Comparison of ENCODE assay signal across 18 mouse cellular contexts in the genomic region with DNA sequence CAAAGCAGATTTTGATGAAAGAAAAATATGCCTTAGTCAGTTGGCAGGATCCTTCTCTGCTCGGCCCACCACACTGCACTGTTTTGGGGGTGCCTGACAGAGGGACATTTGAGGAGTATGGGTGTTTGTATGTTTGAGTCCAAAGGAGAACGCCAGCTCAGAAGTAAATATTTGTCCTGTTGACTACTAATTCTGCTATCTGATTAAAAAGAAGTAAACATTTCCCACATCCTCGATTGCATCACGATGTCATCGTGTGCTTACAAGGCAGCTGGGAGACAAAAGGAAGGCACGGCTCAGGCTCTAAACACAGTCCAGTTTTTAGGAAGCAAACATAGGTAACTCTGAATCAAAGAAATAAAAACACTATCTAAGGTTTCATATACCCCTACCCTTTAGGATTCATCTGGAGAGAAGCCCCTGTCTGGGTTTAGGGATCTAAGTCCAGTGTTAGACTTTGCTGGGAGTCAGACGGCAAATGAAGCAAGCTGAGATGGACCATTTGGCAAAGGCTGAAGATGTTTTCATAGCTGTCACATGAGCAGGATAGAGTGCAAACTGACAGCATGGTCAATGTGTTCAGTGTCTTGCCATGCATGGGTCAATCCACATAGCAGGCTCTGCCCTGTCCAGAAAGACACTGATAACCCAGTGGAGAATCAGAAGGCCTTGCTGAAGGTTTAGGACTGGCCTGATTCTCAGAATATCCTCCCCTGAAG.
DNase-seq lines count a peak whose midpoint lies in the region; ATAC-seq and TF ChIP-seq lines count a peak whose summit lies in the region.
"Had no signal": no experiment of that assay in that cellular context is flagged by ENCODE, and none has a peak within 500 bp of the region (broad histone marks: within the 10 kb centered on the region; RNA-seq: fewer than 3 reads in every experiment).

No protein-coding gene starts in this region.

- in situ Hi-C loops in CH12.LX (cut with MboI; ENCODE audit: low pct_ligation_motif_present, low pct_unique_long_range_greater_than_20kb, low sequenced_read_pairs): no loop called here

- no peak overlapping the region for H3K9ac ChIP-seq in kidney, embryonic 15.5 days
- H3K9ac ChIP-seq in lung, embryonic 15.5 days: no peak overlapping the region
- peak overlapping the region; percentile 72; the same call in 1 of the 2 replicates for H3K9ac ChIP-seq in CH12.LX (ENCODE audit: insufficient read depth, low read depth)
- H3K9ac ChIP-seq: forebrain, embryonic 15.5 days; limb, embryonic 12.5 days had no signal

- TF ChIP-seq RAD21 in CH12.LX (IDR thresholded peaks at IDR 0.05; ENCODE audit: low read depth, low read length): no peak

- H3K27ac ChIP-seq in kidney, embryonic 15.5 days: 0 out of 2 replicates have a peak overlapping the region, but pooled peaks have one; percentile 28
- peak overlapping the region; percentile 53 for H3K27ac ChIP-seq in lung, embryonic 15.5 days
- peak overlapping the region; percentile 81 for H3K27ac ChIP-seq in CH12.LX (ENCODE audit: insufficient read depth, low read depth)
- H3K27ac ChIP-seq: forebrain, embryonic 15.5 days; gastrocnemius, adult 2 months; limb, embryonic 12.5 days had no signal

- H3K79me2 ChIP-seq in CH12.LX (replicated peaks; ENCODE audit: control insufficient read depth, extremely low read depth, insufficient read depth, poor library complexity, severe bottlenecking): 0 out of 2 replicates have a peak, but pooled peaks cover 2% of the 10 kb centered on the region

- H3K9me3 ChIP-seq in kidney, embryonic 15.5 days (replicated peaks): no peaks in the 10 kb centered on the region
- H3K9me3 ChIP-seq in lung, embryonic 15.5 days: no peaks in the 10 kb centered on the region
- no peaks in the 10 kb centered on the region for H3K9me3 ChIP-seq in CH12.LX (replicated peaks; ENCODE audit: low read length)
- H3K9me3 ChIP-seq: forebrain, embryonic 15.5 days; limb, embryonic 12.5 days had no signal

- 61% methylated on average over 7 of the region's 7 CpGs for WGBS in kidney, embryonic 15.5 days
- 16% methylated on average over 7 of the region's 7 CpGs for WGBS in lung, embryonic 15.5 days

- no peak overlapping the region for H3K4me3 ChIP-seq in kidney, embryonic 15.5 days (replicated peaks)
- H3K4me3 ChIP-seq in lung, embryonic 15.5 days: no peak overlapping the region
- H3K4me3 ChIP-seq in CH12.LX (replicated peaks in 1 of 3; ENCODE audit: low read depth in 2 of 3, low read length in 2 of 3, poor library complexity in 1 of 3): no peak overlapping the region
- H3K4me3 ChIP-seq: forebrain, embryonic 15.5 days; gastrocnemius, adult 2 months; limb, embryonic 12.5 days had no signal

- no peak for DNase-seq in kidney, postnatal 36 days
- no peak for DNase-seq in lung, postnatal 36 days
- DNase-seq in CH12.LX (ENCODE audit: extremely low read depth): no peak
- DNase-seq in brain, adult 2 months (ENCODE audit: low read depth, low spot score): peak; percentile 23
- no peak for DNase-seq in gastrocnemius, adult 18-20 months (ENCODE audit: low spot score)
- DNase-seq: adrenal gland, postnatal 10 days; cerebellum, adult 11 months; embryo, embryonic 11 days; gastrocnemius, adult 2 months; kidney, adult 8-10 months; lung, postnatal 14 days; right cerebral cortex, postnatal 25 days; thymus, postnatal 25 days had no signal

- dilution Hi-C loops in CH12.LX (cut with MboI; ENCODE audit: extremely low pct_ligation_motif_present, extremely low pct_unique_long_range_greater_than_20kb, low sequenced_read_pairs): no loop called here

- ATAC-seq in kidney, embryonic 15.5 days (replicated peaks; ENCODE audit: low FRiP score): no peak
- ATAC-seq in lung, embryonic 15.5 days (ENCODE audit: borderline replicate concordance, extremely low read depth, low FRiP score, low TSS enrichment): peak; percentile 33; the same call in 1 of the 2 replicates
- ATAC-seq: activated CD4-positive, CD25-positive, alpha-beta regulatory T cell, adult 4 months; forebrain, embryonic 15.5 days had no signal

- no peaks in the 10 kb centered on the region for H3K36me3 ChIP-seq in kidney, embryonic 15.5 days
- H3K36me3 ChIP-seq in lung, embryonic 15.5 days: no peaks in the 10 kb centered on the region
- H3K36me3 ChIP-seq in CH12.LX (replicated peaks in 1 of 2; ENCODE audit: control insufficient read depth in 1 of 2, insufficient read depth in 1 of 2, low read length in 1 of 2): no peaks in the 10 kb centered on the region
- H3K36me3 ChIP-seq: forebrain, embryonic 15.5 days; limb, embryonic 12.5 days had no signal

- no peak for TF ChIP-seq POLR2A in CH12.LX (IDR thresholded peaks at IDR 0.05; ENCODE audit: low read depth, low read length)

- TF ChIP-seq EP300 in CH12.LX (IDR thresholded peaks at IDR 0.05; ENCODE audit: low read length): no peak

- no peaks in the 10 kb centered on the region for H3K27me3 ChIP-seq in kidney, embryonic 15.5 days
- no peaks in the 10 kb centered on the region for H3K27me3 ChIP-seq in lung, embryonic 15.5 days
- no peaks in the 10 kb centered on the region for H3K27me3 ChIP-seq in CH12.LX (replicated peaks)
- H3K27me3 ChIP-seq: forebrain, embryonic 15.5 days; limb, embryonic 12.5 days had no signal

- H3K4me1 ChIP-seq in kidney, embryonic 15.5 days: peaks cover 30% of the 10 kb centered on the region
- peaks cover 34% of the 10 kb centered on the region for H3K4me1 ChIP-seq in lung, embryonic 15.5 days
- H3K4me1 ChIP-seq in CH12.LX (ENCODE audit: control insufficient read depth in 1 of 2, insufficient read depth in 2 of 2): peaks cover 26 to 67% of the 10 kb centered on the region in 2 experiments
- H3K4me1 ChIP-seq: forebrain, embryonic 15.5 days had no signal

- H3K4me2 ChIP-seq in kidney, embryonic 15.5 days: no peak overlapping the region
- no peak overlapping the region for H3K4me2 ChIP-seq in lung, embryonic 15.5 days
- H3K4me2 ChIP-seq in CH12.LX (ENCODE audit: insufficient read depth, low read depth, poor library complexity, severe bottlenecking): 0 out of 2 replicates have a peak overlapping the region, but pooled peaks have one; percentile 3
- H3K4me2 ChIP-seq: forebrain, embryonic 15.5 days; limb, embryonic 12.5 days had no signal

- TF ChIP-seq CTCF in CH12.LX (conservative IDR thresholded peaks at IDR 0.05 in 1 of 2, IDR thresholded peaks at IDR 0.05 in 1 of 2; ENCODE audit: low read depth in 2 of 2, low read length in 2 of 2): no peak

TF ChIP-seq in CH12.LX, 34 proteins besides CTCF, POLR2A, EP300 and RAD21:
- TF ChIP-seq JUND (conservative IDR thresholded peaks at IDR 0.05; ENCODE audit: low read depth, low read length): no peak
- TF ChIP-seq USF2 (conservative IDR thresholded peaks at IDR 0.05; ENCODE audit: low read depth, low read length): no peak
- TF ChIP-seq TCF12 (IDR thresholded peaks at IDR 0.05; ENCODE audit: low read depth, low read length): no peak
- TF ChIP-seq ETS1 (conservative IDR thresholded peaks at IDR 0.05; ENCODE audit: low read depth, low read length): no peak
- no peak for TF ChIP-seq USF1 (IDR thresholded peaks at IDR 0.05; ENCODE audit: low read depth, low read length)
- no peak for TF ChIP-seq BHLHE40 (IDR thresholded peaks at IDR 0.05; ENCODE audit: low read depth, low read length)
- TF ChIP-seq ZMIZ1 (IDR thresholded peaks at IDR 0.05; ENCODE audit: low read depth, low read length): 0 out of 2 replicates have a peak, but pooled peaks have one; percentile 13
- TF ChIP-seq CHD1 (IDR thresholded peaks at IDR 0.05; ENCODE audit: low read depth, low read length): 0 out of 2 replicates have a peak, but pooled peaks have one; percentile 57
- TF ChIP-seq GABPA (IDR thresholded peaks at IDR 0.05; ENCODE audit: insufficient replicate concordance, low read depth, low read length): no peak
- TF ChIP-seq MYC (IDR thresholded peaks at IDR 0.05; ENCODE audit: low read depth, low read length): no peak
- TF ChIP-seq MAZ (IDR thresholded peaks at IDR 0.05; ENCODE audit: low read depth, low read length): no peak
- no peak for TF ChIP-seq SMC3 (IDR thresholded peaks at IDR 0.05; ENCODE audit: low read depth, low read length)
- no peak for TF ChIP-seq RCOR1 (conservative IDR thresholded peaks at IDR 0.05; ENCODE audit: low read depth, low read length)
- 0 out of 2 replicates have a peak, but pooled peaks have one; percentile 13 for TF ChIP-seq MXI1 (IDR thresholded peaks at IDR 0.05; ENCODE audit: low read depth, low read length)
- no peak for TF ChIP-seq POLR2AphosphoS2 (IDR thresholded peaks at IDR 0.05; ENCODE audit: low read depth, low read length)
- TF ChIP-seq MEF2A (IDR thresholded peaks at IDR 0.05; ENCODE audit: borderline replicate concordance, low read depth, low read length): no peak
- no peak; the same call in 1 of the 2 replicates for TF ChIP-seq SIN3A (IDR thresholded peaks at IDR 0.05; ENCODE audit: low read length)
TF ChIP-seq in CH12.LX: peak in this region for 3.

Comparison
In these comparisons a context has a peak if more than half of its experiments do, and no peak if none do; other contexts are left out.
1. H3K27ac ChIP-seq: peak in every context shown above with its lines; median percentile 81 in CH12.LX; 53 in lung, embryonic 15.5 days; 28 in kidney, embryonic 15.5 days.